Mouse (Mus musculus): ENCODE results near the gene Olfr714. TPM values are rescaled to one million over a fixed set of nuclear protein-coding genes. Genes with fewer than 3 reads are reported as not detected.
A peak's percentile ranks its signal among the peaks of the same experiment; 100 is the strongest.

The Olfr714 gene
- total and polyA plus RNA-seq, 3 experiments: not detected

DNA sequence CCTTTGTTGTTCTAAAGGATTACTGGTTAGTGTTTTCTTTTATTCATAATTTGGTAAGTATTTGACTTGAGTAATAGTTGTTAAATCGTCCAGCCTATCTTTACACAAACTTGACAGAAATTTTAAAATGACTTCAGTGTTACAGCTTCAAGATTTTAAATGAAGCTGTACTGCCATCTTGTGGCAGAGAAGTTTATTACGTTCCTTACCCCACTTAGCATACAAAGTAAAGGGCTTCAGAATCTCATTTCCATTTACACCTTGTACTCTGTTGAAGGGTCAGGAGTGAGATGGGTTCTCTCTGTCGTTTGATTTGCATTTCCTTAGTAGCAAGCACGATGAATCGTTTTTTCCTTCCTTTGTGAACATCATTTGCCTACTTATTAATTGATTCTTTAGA is 24.9 kb upstream of the Olfr714 start:
- Histone ChIP-seq H3K4me3 (ENCODE audit: control insufficient read depth in 1 of 2, insufficient read depth in 1 of 2, low read depth in 2 of 2, low read length in 2 of 2) (no peak overlapping the region), H3K27me3 (ENCODE audit: control insufficient read depth in 1 of 2, insufficient read depth in 2 of 2, low read length in 2 of 2) (no peaks in the 10 kb centered on the region), H3K79me2 (ENCODE audit: control insufficient read depth, insufficient read depth, low read length, poor library complexity) (no peaks in the 10 kb centered on the region), H3K4me1 (ENCODE audit: control insufficient read depth in 1 of 2, insufficient read depth in 2 of 2, low read length in 2 of 2) (no peaks in the 10 kb centered on the region), H3K27ac (ENCODE audit: control insufficient read depth, low read depth, low read length) (no peak overlapping the region), H3K9ac (ENCODE audit: control insufficient read depth, low read depth, low read length, poor library complexity, severe bottlenecking) (no peak overlapping the region), H3K9me3 (replicated peaks; ENCODE audit: insufficient read depth, low read length) (no peaks in the 10 kb centered on the region), H3K36me3 (ENCODE audit: control insufficient read depth in 1 of 2, insufficient read depth in 2 of 2, low read length in 2 of 2) (no peaks in the 10 kb centered on the region)
- TF ChIP-seq SMC3 (IDR thresholded peaks at IDR 0.05; ENCODE audit: low read depth, low read length) (peak; percentile 85), USF1 (IDR thresholded peaks at IDR 0.05; ENCODE audit: low read depth, low read length) (no peak), ETS1 (IDR thresholded peaks at IDR 0.05; ENCODE audit: low read depth, low read length) (no peak), TBP (IDR thresholded peaks at IDR 0.05; ENCODE audit: low read depth, low read length) (no peak), BHLHE40 (IDR thresholded peaks at IDR 0.05; ENCODE audit: borderline replicate concordance, low read depth, low read length) (no peak), RAD21 (IDR thresholded peaks at IDR 0.05; ENCODE audit: low read depth, low read length) (peak; percentile 85), MYB (IDR thresholded peaks at IDR 0.05; ENCODE audit: low read depth, low read length) (no peak), USF2 (IDR thresholded peaks at IDR 0.05; ENCODE audit: borderline replicate concordance in 1 of 2, insufficient read depth in 1 of 2, low read depth in 1 of 2, low read length in 2 of 2) (no peak), ELF1 (IDR thresholded peaks at IDR 0.05; ENCODE audit: low read depth, low read length) (no peak), HCFC1 (IDR thresholded peaks at IDR 0.05; ENCODE audit: low read depth, low read length) (no peak), CTCF (IDR thresholded peaks at IDR 0.05 in 2 of 3, conservative IDR thresholded peaks at IDR 0.05 in 1 of 3; ENCODE audit: control insufficient read depth in 1 of 3, insufficient read depth in 1 of 3, low read depth in 2 of 3, low read length in 3 of 3, poor library complexity in 1 of 3, severe bottlenecking in 1 of 3) (peak in 2 of 3 experiments; percentile 22 to 76; a peak in 3 of 6 replicates), EP300 (IDR thresholded peaks at IDR 0.05; ENCODE audit: low read depth in 1 of 2, low read length in 2 of 2) (no peak), GATA1 (IDR thresholded peaks at IDR 0.05; ENCODE audit: low read depth, low read length) (no peak), MYC (IDR thresholded peaks at IDR 0.05; ENCODE audit: low read depth, low read length) (no peak), MAZ (IDR thresholded peaks at IDR 0.05; ENCODE audit: low read depth, low read length) (no peak), ZC3H11A (IDR thresholded peaks at IDR 0.05; ENCODE audit: low read depth, low read length) (peak; percentile 82), JUND (IDR thresholded peaks at IDR 0.05; ENCODE audit: low read depth, low read length) (no peak), MEF2A (IDR thresholded peaks at IDR 0.05; ENCODE audit: extremely low read depth, insufficient replicate concordance, low read depth, low read length, poor library complexity, severe bottlenecking) (no peak), ZMIZ1 (IDR thresholded peaks at IDR 0.05; ENCODE audit: low read depth, low read length) (no peak)
- peak; percentile 65 for DNase-seq (ENCODE audit: low read depth, low spot score)

- H3K36me3 ChIP-seq (ENCODE audit: control insufficient read depth in 1 of 2, insufficient read depth in 2 of 2, low read length in 2 of 2): no peaks in the 10 kb centered on the region
- no peaks in the 10 kb centered on the region for H3K27me3 ChIP-seq (ENCODE audit: control insufficient read depth in 1 of 2, insufficient read depth in 2 of 2, low read length in 2 of 2)
- no peaks in the 10 kb centered on the region for H3K4me1 ChIP-seq (ENCODE audit: control insufficient read depth in 1 of 2, insufficient read depth in 2 of 2, low read length in 2 of 2)
- H3K4me3 ChIP-seq (ENCODE audit: control insufficient read depth in 1 of 2, insufficient read depth in 1 of 2, low read depth in 2 of 2, low read length in 2 of 2): no peak overlapping the region
- no peaks in the 10 kb centered on the region for H3K79me2 ChIP-seq (ENCODE audit: control insufficient read depth, insufficient read depth, low read length, poor library complexity)
- peak; percentile 3 for DNase-seq (ENCODE audit: low read depth, low spot score)
- TF ChIP-seq ZKSCAN1 (IDR thresholded peaks at IDR 0.05; ENCODE audit: low read depth, low read length): no peak
- no peak for TF ChIP-seq RAD21 (IDR thresholded peaks at IDR 0.05; ENCODE audit: low read depth, low read length)
- no peak for TF ChIP-seq MYC (IDR thresholded peaks at IDR 0.05; ENCODE audit: low read depth, low read length)
- no peak for TF ChIP-seq USF1 (IDR thresholded peaks at IDR 0.05; ENCODE audit: low read depth, low read length)
- TF ChIP-seq CHD1 (IDR thresholded peaks at IDR 0.05; ENCODE audit: low read depth, low read length): no peak
- TF ChIP-seq ELF1 (IDR thresholded peaks at IDR 0.05; ENCODE audit: low read depth, low read length): no peak
- TF ChIP-seq ETS1 (IDR thresholded peaks at IDR 0.05; ENCODE audit: low read depth, low read length): no peak
- TF ChIP-seq E2F4 (IDR thresholded peaks at IDR 0.05; ENCODE audit: borderline replicate concordance, low read depth, low read length): no peak
- no peak for TF ChIP-seq JUND (IDR thresholded peaks at IDR 0.05; ENCODE audit: low read depth, low read length)
- no peak for TF ChIP-seq KAT2A (conservative IDR thresholded peaks at IDR 0.05; ENCODE audit: low read depth, low read length)
- no peak for TF ChIP-seq NELFE (IDR thresholded peaks at IDR 0.05; ENCODE audit: low read depth, low read length)
- no peak for TF ChIP-seq CHD2 (IDR thresholded peaks at IDR 0.05; ENCODE audit: low read length)
- no peak for TF ChIP-seq TBP (IDR thresholded peaks at IDR 0.05; ENCODE audit: low read depth, low read length)
- no peak overlapping the region for H3K27ac ChIP-seq (ENCODE audit: control insufficient read depth, low read depth, low read length)
- no peak overlapping the region for H3K9ac ChIP-seq (ENCODE audit: control insufficient read depth, low read depth, low read length, poor library complexity, severe bottlenecking)
- H3K9me3 ChIP-seq (replicated peaks; ENCODE audit: insufficient read depth, low read length): no peaks in the 10 kb centered on the region
Observed at GRCm38 (mm10) chr7:107047578-107047977, 23.2 kb upstream of the Olfr714 start.

Data from MEL (cell line).